Mouse (Mus musculus) frontal cortex, postnatal 25 days (tissue): ENCODE results near the gene Iyd.
A peak's percentile ranks its signal among the peaks of the same experiment; 100 is the strongest.
"Not testable (repeated sequence)": the region's sequence is repeated elsewhere in the genome, so short reads cannot be mapped to it uniquely, and the experiment has no call there.

Experiments
- DNase-seq, 2 experiments: peaks; one replicate each; pipeline ENCODE4 v3.0.0; 2022; ENCODE audit warnings: low spot score in 2 of 2

Gene Iyd

DNA sequence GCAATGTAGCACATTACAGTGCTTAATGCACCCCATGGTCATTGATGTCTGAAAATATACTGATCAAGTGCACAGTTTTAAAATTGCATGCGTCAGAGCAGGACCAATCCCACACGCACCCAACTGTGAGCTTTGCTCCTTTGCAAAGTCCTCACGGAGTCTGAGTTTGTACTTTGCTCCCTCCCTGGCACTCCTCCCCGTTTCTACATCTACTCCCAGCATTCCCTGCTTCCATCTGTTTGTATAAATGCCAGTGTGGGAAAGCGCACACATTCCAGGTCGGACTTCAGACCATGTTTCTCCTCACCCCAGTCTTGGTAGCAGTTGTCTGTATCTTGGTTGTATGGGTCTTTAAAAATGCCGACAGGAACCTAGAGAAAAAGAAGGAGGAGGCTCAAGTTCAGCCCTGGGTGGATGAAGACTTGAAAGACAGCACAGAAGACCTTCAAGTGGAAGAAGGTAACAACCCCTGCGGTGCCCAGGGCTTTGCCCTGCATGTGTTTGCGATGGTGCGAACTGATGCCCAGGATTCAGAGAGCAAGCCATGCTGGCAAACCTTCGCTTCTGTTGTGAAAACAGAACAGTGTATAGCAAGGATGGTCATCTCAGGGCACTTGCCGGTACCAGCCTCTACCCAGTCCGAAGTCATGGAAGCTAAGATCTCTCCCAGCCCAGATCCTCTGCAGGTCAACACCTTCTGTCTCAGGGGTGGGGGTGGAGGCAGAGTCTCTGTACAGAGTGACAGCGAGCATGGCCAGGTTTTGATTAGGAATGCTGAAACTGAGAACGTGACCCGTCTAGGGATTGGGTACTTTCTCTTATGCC, at the start of gene Iyd:
TSS of gene Iyd (plus strand) at position 238 of the 825 bp plus-strand sequence.
- no peak for DNase-seq

DNA sequence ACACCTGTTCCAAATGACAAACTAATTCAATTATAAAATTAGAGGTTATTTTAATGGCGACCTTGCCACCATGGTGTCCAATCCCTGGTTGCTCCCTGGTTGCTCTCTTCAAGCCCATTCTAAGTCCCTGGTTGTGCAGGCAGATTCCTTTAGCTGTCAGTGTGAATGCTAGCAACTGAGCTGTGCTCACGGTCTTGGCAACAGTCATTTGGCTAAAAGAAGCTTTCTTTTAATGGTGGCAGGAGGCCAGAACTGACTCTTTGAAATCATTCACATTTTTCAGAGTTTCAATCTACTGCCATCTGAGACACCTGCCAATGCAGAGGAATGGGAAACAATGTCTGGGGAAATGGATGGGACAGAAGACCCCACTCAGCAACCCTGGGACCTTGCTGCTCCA, 43.2 kb upstream of the Iyd start:
- DNase-seq: no peak

DNA sequence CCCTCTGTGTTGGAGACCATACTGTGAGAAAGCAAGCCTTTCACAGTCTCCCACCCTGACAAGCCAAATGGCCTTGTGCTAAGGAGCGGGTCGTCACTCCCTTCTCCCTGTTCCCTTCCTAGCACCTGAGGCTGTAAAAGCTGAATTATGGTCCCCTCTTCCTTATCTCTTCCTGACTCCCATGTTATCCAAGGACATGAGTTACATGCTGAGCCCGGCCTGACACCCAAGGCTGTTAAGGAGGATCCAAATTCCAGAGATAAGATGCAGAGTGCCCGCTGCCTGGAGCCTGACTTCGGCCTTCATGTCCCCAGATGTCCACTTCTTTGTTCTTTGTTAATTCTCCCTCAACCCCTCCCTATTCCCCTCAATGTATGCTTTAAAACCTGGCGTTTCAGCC, 39.2 kb upstream of the Iyd start:
- not testable (repeated sequence) for DNase-seq

DNA sequence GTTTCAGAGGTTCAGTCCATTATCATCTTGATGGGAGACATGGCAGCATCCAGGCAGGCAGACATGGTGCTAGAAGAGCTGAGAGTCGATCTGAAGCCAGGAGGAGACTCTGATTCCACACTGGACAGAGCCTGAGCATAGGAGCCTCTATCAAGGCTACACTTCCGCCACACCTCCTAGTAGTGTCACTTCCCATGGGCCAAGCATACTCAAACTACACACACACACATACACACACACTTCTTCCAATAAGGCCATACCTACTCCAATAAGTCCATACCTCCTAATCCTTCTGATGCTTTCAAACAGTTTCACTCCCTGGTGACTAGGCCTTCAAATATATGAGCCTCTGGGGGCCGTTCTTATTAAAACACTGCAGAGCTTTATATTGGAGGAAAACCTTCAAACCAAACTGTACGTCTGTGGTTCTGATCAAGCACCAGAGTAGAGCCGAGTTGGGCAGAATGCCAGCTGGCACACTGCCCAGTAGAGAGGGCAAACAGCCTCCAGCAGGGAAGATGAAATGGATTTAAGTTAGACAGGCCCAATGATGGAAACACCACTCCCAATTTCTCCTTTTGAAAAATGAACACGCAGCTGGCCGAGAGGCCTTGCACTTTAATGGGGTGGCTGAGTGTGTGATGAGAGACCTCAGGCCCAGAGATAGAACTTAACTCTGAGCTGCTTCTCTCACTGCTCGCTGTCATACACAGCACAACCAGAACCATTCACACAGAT, 32.4 kb upstream of the Iyd start:
- peak in 1 of 2 experiments; percentile 34 for DNase-seq

DNA sequence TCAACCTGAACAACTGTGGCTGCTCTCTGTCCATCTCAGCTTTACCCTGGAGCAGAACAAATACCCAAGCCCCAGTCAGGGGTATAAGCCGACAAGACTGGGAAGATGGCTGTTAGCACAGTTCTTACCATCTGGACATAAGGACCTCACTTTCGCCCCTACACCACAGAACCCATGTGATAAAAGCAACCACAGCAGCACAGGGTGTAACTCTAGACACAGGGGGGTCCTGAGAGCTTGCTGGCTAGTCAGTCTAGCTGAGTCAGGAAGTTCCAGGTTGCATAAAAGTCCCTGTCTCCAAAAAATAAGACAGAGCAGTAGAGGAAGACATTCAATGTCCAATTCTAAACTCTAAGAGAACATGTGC, 31.8 kb upstream of the Iyd start:
- no peak for DNase-seq

DNA sequence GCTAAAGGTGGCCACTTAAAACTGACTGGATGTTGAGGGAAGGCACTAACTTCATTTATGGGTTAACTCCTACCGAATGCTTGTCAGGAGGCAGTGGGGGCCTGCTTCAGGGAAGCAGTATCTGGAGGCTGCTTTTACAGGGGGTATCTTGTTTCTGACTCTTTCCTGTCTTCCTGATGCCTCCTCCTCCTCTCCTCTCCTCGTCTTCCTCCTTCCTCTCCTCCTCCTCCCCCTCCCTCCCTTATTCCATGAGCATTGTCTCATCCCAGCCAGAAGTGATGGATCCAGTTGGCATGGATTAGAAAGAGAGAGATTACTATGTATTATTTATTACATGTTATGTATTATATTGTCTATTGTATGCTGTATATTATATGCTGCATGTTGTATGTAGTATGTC, 31.3 kb upstream of the Iyd start:
- DNase-seq: no peak

DNA sequence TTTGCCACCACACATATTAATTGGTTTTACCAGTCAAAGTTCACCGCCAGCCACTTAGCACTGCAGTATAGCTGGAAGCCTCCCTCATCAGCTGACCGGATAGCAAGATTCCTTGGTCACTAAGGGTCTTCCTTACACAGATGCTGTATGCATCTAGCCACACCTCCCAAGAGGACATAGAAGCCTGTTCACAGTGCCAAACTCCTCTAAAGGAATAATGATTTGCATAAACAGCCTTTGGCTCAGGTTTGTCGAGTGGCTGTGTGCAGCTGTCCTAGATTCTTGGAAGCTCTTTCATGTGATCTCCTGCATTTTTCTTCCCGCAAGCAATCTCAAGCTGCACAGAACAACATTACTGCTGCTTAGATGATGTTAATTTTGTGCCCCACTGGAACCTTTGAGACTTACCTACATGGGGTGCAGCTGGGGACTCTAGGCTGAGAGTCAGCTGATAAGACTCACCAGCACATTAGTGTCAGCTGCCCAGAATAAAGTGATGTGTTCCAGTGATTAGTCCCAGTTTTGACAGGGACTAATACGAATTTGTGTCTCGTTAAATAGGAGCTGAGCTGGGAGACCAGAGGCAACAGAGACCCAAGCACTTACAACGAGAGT, 30.3 kb upstream of the Iyd start:
- DNase-seq: no peak

DNA sequence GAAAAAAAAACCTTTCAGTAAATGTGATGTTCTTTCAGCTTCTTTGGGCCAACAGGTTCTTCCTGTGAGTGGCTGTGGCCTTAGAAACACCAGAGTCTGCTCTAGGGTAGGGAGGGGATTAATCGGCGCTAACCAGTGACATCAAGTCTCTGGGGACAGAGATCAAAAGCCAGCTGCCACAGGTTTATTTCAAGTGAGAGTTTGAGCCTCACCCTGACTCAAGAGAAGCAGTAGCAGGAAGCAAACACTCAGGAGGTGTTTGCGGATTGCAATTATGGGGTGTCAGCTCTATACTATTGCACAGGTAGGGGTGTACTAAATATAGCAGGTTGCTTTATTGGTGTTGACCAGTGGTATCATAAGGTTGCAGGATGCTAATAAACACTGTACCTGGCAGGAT, 29.6 kb upstream of the Iyd start:
- DNase-seq: no peak

DNA sequence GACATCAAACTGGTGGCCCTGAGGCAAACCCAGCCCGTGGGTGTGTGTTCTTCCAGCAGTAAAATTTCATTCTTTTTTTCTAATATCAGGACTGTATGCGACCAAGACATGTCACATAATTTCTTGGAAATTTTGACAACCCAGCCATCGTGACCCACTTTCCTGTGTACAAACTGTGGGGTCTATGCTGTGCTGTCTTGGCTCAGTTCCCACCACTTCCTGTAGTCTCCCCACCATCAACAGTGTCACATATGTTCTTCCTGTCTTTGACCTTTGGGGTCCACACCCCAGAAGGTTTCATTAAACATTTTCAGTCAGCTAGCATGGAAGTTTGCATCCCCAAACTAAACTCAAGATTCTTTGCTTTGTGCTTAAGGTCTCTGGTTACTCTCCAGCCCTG, 28.6 kb upstream of the Iyd start:
- DNase-seq: no peak

DNA sequence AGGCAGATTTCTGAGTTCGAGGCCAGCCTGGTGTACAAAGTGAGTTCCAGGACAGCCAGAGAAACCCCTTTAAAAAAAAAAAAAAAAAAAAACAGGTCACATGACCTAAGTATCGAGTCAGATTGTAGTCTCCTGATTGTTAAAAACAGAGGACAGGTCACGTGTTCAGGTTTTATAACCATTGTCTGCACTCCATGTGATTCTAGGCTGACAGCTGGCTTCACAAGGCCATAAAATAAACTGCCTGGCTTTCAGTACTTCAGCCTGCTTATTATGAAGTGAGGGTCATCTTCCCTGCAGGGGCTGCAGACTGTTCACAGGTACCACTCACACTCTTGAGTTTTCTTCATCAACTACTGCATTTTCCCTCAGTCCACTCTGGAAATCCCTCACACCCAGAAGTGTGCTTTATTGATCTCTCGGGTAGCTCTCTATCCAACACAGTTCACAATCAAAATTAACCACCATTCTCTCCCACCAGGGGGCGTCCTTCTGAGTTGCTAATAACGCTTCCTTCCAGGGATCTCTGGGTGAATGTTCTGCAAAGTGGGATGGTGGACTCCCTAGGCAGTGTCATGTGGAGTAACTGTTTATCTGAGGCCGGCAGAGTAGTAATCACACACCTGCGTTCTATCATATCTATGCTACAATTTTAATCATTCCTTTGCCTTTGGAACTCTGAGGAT, 27.3 kb upstream of the Iyd start:
- no peak for DNase-seq

DNA sequence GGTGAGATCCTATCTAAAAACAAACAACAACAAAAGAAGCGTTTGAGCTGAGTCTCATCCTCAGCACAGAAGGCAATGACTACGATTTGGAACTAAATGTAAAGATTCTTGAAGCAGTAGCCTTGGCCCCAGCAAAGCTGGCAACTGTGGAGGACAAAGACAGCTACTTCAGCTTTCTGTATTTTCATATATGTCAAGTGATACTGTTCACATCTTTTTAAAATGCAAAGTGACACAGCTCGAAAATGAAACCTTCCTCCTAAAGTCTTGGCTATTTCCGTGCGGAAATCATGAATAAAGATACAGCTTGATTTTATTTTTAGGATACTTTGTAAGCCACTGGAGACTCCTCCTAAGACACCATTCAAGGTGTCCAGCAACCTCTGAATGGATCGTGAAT, 26.1 kb upstream of the Iyd start:
- no peak for DNase-seq

DNA sequence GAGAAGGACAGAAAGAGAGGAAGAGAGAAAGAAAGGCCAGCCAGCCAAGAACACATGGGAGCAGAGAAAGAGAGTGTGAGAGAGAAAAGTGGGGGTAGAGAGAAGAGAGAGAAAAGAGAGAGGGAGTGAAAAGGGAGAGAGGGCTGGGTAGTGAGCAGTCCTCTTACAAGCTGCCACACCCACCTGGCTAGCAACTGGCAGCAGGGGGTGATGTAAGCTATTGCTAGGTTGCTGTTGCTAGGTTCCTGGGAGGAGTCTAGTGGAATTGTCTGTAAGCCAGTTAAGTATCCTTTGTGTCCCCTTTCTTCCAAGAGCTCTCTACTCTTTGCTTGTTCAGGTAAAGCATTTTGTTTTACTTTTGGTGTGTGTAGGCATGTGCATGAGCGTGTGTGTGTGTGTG, 25.4 kb upstream of the Iyd start:
- peak in 1 of 2 experiments; percentile 21 for DNase-seq

DNA sequence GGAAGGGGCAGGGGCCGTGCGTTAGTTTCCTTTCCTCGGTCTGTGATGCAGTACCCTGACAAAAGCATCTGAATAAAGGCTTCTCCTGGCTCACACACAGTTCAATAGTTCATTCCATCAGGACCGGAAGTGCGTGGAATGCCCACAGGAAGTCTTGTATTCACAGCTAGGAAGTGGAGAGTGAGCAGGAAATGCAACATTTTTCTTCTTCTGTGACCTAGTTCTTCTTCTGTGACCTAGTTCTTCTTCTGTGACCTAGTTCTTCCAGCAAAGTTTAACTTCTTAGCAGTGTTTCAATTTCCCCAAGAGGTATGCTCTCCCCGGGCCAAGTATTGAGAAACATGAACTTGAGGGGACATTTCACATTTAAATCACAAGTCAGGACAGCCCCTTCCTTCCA, 23.6 kb upstream of the Iyd start:
- DNase-seq: no peak

DNA sequence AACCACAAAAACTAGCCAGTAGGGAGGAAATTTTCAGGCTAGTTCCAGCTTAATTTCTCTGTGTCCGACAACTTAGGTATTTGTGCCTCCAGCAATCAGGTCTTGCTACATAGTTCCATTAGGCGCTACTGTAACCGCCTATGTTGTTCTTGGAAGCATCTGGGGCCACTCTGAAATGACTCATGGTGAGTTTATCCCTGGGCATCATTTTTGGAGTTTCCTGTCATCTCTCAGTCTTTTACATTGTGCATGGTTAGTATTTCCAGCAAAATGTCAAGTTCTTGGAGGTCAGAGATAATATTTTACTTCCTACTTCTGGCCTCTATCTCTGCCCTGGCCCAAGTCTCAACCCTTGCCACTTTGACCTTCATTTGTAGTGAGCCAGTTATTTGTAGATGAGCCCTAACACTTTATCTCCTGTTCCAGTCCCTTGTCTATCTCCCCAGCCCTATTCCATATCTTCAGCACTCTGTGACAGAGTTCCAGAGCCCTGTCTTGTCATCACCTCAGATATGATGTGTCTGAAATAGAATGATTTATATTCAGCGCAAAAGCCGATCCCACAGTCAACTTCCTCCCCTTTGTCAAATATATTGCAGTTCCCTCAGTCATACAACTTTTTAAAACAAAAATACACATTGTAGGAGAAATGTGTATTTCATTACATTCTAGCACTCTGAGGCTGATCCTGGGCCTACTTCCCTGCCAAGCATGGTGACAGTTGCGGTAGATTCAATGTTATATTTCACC, 16.8 kb upstream of the Iyd start:
- DNase-seq: no peak

DNA sequence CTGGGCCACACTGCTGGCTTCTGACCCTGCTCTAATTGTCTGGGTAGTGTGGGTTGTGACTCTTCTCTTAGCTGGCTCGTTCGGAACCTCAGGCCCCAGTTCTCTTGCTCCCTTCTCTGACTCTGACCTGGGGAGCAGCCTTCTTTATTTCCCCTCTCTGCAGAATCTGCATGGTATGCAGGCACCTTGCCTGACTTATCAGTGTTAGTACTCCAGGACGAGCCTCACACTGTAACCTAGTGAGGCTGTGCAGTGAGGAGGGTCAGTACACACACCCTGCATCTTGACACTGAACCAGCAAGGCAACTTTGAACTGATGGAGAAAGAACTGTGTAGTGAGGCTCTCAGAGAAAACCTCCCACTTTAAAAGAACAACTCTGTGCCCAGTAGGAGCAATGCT, 15.5 kb upstream of the Iyd start:
- DNase-seq: no peak

DNA sequence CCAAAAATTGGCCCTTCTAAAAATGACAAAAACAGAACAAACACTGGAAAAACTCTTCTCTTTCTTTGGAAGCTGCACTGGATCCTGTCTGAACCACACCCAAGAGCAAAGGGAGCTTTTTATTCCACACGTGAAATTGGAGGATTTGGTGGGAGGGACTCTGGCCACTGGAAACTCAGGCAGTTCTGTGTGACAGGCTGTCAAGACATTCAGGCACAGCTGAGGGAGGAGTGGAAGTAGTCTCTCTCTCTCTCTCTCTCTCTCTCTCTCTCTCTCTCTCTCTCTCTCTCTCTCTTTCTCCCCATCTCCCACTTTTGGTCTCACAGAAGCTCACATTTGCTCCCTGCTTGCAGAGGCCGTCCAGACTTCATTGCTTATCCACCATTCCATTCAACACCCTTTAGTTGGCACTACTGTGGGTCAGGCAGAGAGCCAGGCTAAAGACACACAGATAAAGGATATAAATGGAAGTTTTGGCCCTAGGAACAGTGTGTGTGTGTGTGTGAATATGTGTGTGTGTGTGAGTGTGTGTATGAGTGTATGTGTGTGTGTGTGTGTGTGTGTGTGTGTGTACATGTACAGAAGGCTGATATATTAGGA, 14.5 kb upstream of the Iyd start:
- no peak for DNase-seq

DNA sequence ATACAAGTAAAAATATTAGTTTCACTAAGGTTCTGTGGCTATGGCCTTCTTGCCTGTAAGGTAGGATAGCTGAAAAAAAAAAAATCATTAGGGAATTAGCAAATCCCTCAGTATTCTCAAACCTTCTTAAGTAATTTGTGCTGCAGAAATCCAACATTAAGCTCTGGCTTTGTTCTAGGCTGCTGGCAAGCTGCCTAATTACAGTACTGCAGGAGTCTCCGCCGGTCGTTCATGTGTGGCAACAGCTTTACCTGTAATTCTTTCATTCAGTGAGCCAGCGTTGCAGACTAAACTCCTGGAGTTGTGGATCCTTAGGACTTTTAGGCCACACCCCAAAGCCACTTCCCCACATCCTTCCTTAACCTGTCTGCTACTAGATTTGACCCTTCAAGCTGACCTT, 10.2 kb upstream of the Iyd start:
- no peak for DNase-seq

DNA sequence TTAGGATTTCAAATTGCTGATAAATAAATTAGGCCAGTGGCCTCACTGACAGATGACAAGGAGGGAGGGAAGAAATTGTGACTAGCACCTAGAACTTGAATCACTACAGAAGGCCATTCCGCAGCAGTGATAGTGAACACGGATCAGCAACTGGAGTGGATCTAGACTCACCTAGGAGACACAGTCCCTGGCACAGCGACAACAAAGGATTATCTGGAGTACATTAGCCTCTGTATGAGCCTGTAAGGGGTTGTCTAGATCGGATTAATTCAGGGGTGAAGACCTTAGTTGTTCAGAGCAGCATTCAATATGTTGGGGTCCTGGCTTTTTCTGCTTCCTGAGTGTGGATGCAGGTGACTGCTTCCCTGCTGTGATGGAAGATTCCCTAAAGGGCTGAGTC, 9.4 kb upstream of the Iyd start:
- DNase-seq: no peak

DNA sequence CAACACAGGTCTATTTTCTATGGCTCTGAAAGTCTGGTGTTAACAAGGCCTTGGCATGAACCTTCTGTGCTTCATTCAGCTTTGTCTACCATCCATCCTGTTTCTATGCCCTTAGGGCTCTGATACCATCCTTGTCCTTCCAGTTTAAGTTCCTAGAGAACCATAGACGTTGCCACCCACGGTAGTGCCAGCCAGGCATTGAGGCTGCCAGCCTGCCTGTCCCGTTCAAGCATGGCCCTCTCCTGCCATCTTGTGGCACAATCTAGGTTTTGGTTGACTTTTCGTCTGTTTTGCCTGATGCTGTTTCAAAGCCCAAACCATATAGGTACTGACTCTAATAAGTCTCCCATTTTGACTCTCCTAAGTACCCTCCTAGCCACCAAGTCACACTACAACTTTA, 8.7 kb upstream of the Iyd start:
- DNase-seq: peak; percentile 66 to 73

DNA sequence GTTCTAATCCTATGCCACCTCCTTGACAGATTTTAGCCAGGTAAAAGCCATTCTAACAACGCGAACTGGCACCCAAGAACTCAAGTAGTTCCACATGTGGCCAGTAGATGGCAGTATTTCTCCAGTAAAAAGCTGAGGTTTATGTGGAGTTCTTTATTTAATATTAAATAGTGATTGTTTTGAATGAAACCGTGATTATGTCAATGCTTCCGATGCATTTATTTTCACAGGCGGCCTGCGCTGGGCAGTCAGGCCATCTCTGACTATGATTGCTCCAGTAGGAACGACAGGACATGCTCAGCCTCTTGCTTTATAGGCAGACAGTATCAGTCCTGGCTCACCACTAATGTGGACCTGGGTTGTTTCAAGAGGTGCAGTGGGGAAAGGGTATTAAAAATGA, 5.6 kb upstream of the Iyd start:
- peak in 1 of 2 experiments; percentile 26 for DNase-seq

DNA sequence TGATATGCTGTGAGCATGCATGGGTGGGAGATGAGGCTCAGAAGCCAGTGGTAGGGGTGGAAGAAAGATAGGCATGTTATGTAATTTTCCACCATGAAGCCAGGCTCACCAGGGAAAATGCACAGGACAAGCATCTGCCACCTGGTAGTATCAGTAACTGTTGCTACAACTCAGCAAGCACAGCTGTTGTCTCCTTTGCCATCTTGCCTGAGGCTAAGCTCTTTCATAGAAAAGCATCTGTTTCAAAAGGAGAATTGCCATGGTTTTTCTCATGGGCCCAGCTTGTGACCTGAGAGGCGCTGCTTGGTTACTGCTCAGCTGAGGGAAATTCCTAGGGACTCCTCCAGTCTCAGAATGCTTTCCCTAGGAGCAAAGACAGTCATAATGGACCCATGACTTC, 3.7 kb upstream of the Iyd start:
- DNase-seq: no peak
